Mouse (Mus musculus): ENCODE data around the gene H2-T3.
A peak's percentile ranks its signal among the peaks of the same experiment; 100 is the strongest.
"Not testable (repeated sequence)": the region's sequence is repeated elsewhere in the genome, so short reads cannot be mapped to it uniquely, and the experiment has no call there.

Gene H2-T3

GRCm38 (mm10) chr17:36190169-36190507 lies at the start of gene H2-T3:
Gene H2-T3, minus strand, starts transcription at chr17:36190287.
- DNase-seq (ENCODE audit: extremely low spot score) = no peak

- no peak for DNase-seq (ENCODE audit: extremely low spot score)
These were observed 47.3 kb upstream of the H2-T3 start for GRCm38 (mm10) chr17:36237321-36237921.

- DNase-seq (ENCODE audit: extremely low spot score) = not testable (repeated sequence)
These were observed 45.2 kb upstream of the H2-T3 start for GRCm38 (mm10) chr17:36235300-36235699.

GRCm38 (mm10) chr17:36233572-36233971 lies 43.5 kb upstream of the H2-T3 start:
- no peak for DNase-seq (ENCODE audit: extremely low spot score)

- peak; percentile 100 for DNase-seq (ENCODE audit: extremely low spot score)
These were observed 41.2 kb upstream of the H2-T3 start for GRCm38 (mm10) chr17:36231318-36231717.

- DNase-seq (ENCODE audit: extremely low spot score) = no peak
These were observed 39.0 kb upstream of the H2-T3 start for GRCm38 (mm10) chr17:36229046-36229445.

GRCm38 (mm10) chr17:36226921-36227320 lies 36.8 kb upstream of the H2-T3 start:
- DNase-seq (ENCODE audit: extremely low spot score) = no peak

- no peak for DNase-seq (ENCODE audit: extremely low spot score)
These were observed 35.2 kb upstream of the H2-T3 start for GRCm38 (mm10) chr17:36225231-36225824.

GRCm38 (mm10) chr17:36224451-36224850 lies 34.4 kb upstream of the H2-T3 start:
- no peak for DNase-seq (ENCODE audit: extremely low spot score)

- DNase-seq (ENCODE audit: extremely low spot score) = no peak
These were observed 28.6 kb upstream of the H2-T3 start for GRCm38 (mm10) chr17:36218594-36219155.

- DNase-seq (ENCODE audit: extremely low spot score) = no peak
These were observed 25.5 kb upstream of the H2-T3 start for GRCm38 (mm10) chr17:36215586-36215985.

GRCm38 (mm10) chr17:36206846-36207245 lies 16.8 kb upstream of the H2-T3 start:
- no peak for DNase-seq (ENCODE audit: extremely low spot score)

GRCm38 (mm10) chr17:36205862-36206261 lies 15.8 kb upstream of the H2-T3 start:
- DNase-seq (ENCODE audit: extremely low spot score) = peak; percentile 33

GRCm38 (mm10) chr17:36205456-36205855 lies 15.4 kb upstream of the H2-T3 start:
- peak; percentile 31 for DNase-seq (ENCODE audit: extremely low spot score)

GRCm38 (mm10) chr17:36201851-36202250 lies 11.8 kb upstream of the H2-T3 start:
- no peak for DNase-seq (ENCODE audit: extremely low spot score)

GRCm38 (mm10) chr17:36198317-36198716 lies 8.2 kb upstream of the H2-T3 start:
- DNase-seq (ENCODE audit: extremely low spot score) = no peak

GRCm38 (mm10) chr17:36194471-36194870 lies 4.4 kb upstream of the H2-T3 start:
- no peak for DNase-seq (ENCODE audit: extremely low spot score)

- DNase-seq (ENCODE audit: extremely low spot score) = peak; percentile 65
These were observed 3.6 kb upstream of the H2-T3 start for GRCm38 (mm10) chr17:36193546-36194141.

- no peak for DNase-seq (ENCODE audit: extremely low spot score)
These were observed 2.3 kb upstream of the H2-T3 start for GRCm38 (mm10) chr17:36192371-36192770.

- no peak for DNase-seq (ENCODE audit: extremely low spot score)
These were observed 457 bp downstream of the H2-T3 start for GRCm38 (mm10) chr17:36189491-36190168.

- no peak for DNase-seq (ENCODE audit: extremely low spot score)
These were observed 2.5 kb downstream of the H2-T3 start for GRCm38 (mm10) chr17:36187540-36187939.

GRCm38 (mm10) chr17:36182212-36182611 lies 7.9 kb downstream of the H2-T3 start:
- no peak for DNase-seq (ENCODE audit: extremely low spot score)

GRCm38 (mm10) chr17:36179446-36179845 lies 10.6 kb downstream of the H2-T3 start:
- not testable (repeated sequence) for DNase-seq (ENCODE audit: extremely low spot score)
